Mouse (Mus musculus): ENCODE data around the gene Lipe. TPM values are rescaled to one million over a fixed set of nuclear protein-coding genes. Genes with fewer than 3 reads are reported as not detected.

Lipe gene
- total RNA-seq (2014; rRNA removed): 9.6 and 18.7 TPM in 2 replicates
- 7.8 and 9.1 TPM in 2 replicates for polyA plus RNA-seq (2015; fragmentation: Nextera tagmentation; extraction: Ambion mirVana)

GRCm38 (mm10) chr7:25398610-25399009 is at the start of gene Lipe:
TSS of gene Lipe (minus strand) at chr7:25398710.
- DNase-seq (ENCODE audit: low spot score): no peak
- 97% methylated on average over 1 of the region's 1 CpGs for WGBS
- no peak for ATAC-seq
- TF ChIP-seq CTCF (IDR thresholded peaks at IDR 0.05; ENCODE audit: low read depth): no peak
- Histone ChIP-seq H3K9ac (replicated peaks; ENCODE audit: low read length) (no peak within 1 kb of the TSS), H3K4me1 (ENCODE audit: insufficient read depth, low read length) (peaks cover 20% of the 10 kb centered on the region), H3K4me2 (ENCODE audit: low read depth, low read length) (no peak within 1 kb of the TSS), H3K27me3 (ENCODE audit: insufficient read depth, low read length) (no peaks in the 10 kb centered on the region), H3K4me3 (ENCODE audit: low read length) (no peak within 1 kb of the TSS), H3K9me3 (ENCODE audit: low read length) (no peaks in the 10 kb centered on the region), H3K27ac (no peak within 1 kb of the TSS), H3K36me3 (ENCODE audit: insufficient read depth, low read length) (no peaks in the 10 kb centered on the region)

DNA sequence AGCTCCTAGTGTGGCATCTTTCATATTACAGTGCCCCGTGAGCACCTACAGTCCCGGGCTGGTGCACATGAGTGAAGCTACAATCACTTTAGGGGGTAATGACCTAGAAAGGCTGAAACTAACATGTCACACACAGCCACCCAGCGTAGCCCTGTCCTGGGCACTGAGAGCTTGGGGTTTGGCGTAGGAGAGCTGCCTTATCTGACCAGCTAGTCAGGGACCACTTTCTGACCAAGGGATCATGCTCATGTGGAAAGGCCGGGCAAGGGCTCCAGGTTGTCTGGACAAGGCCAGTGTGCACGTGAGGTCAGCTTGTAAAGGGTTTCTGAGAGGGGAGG is 42.3 kb upstream of the Lipe start:
- no peak overlapping the region for H3K4me2 ChIP-seq (ENCODE audit: low read depth, low read length)
- H3K36me3 ChIP-seq (ENCODE audit: insufficient read depth, low read length): no peaks in the 10 kb centered on the region
- no peak overlapping the region for H3K4me3 ChIP-seq (ENCODE audit: low read length)
- ATAC-seq (no peak), DNase-seq (ENCODE audit: low spot score) (no peak)
- H3K27me3 ChIP-seq (ENCODE audit: insufficient read depth, low read length): no peaks in the 10 kb centered on the region
- no peaks in the 10 kb centered on the region for H3K4me1 ChIP-seq (ENCODE audit: insufficient read depth, low read length)
- no peak overlapping the region for H3K27ac ChIP-seq
- no peak for TF ChIP-seq CTCF (IDR thresholded peaks at IDR 0.05; ENCODE audit: low read depth)
- H3K9me3 ChIP-seq (ENCODE audit: low read length): no peaks in the 10 kb centered on the region
- H3K9ac ChIP-seq (replicated peaks; ENCODE audit: low read length): no peak overlapping the region
- 89% methylated on average over 6 of the region's 6 CpGs for WGBS

DNA sequence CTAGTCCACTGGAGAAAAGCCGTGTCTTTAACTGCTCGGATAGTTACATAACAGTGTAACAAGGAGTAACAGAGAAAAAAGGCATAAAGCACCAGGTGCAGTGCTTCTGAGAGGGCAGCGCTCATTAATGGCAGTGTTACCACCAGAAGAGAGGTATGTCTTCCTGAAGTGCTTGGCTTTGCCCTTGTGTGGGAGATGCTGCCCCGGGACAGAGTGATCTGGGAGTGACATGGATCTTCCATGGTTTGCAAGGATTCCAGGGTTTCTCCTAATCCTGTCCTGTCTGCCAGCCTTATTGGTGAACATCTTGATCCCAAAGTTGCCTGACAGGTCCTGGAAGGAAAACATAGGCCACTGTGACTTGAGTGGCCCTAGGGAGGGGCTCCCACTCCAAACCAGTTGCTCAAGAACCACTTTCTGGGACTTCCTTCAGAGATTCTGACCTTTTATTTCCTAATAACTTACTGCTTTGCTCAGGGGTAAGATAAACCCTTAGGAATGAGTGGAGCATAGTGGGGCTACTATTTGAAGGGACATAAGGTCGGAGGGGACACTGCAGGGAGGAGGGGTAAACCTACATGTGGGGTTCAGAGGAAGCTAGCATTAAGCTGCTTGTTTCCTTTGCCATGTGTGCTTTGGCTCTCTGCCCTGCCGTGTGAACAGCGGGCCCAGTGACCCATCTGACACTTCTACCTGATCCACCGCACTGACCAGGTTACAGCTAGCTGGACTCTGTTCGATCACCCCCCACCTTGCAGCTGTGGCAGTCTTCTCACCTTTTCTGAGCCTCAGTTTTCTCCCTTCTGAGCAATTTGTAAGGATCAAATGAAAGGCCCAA is 41.7 kb upstream of the Lipe start:
- Histone ChIP-seq H3K4me2 (ENCODE audit: low read depth, low read length) (no peak overlapping the region), H3K4me1 (ENCODE audit: insufficient read depth, low read length) (no peaks in the 10 kb centered on the region), H3K9me3 (ENCODE audit: low read length) (no peaks in the 10 kb centered on the region), H3K27me3 (ENCODE audit: insufficient read depth, low read length) (no peaks in the 10 kb centered on the region), H3K4me3 (ENCODE audit: low read length) (no peak overlapping the region), H3K27ac (no peak overlapping the region), H3K9ac (replicated peaks; ENCODE audit: low read length) (no peak overlapping the region), H3K36me3 (ENCODE audit: insufficient read depth, low read length) (no peaks in the 10 kb centered on the region)
- ATAC-seq: no peak
- DNase-seq (ENCODE audit: low spot score): no peak
- TF ChIP-seq CTCF (IDR thresholded peaks at IDR 0.05; ENCODE audit: low read depth): no peak
- WGBS: 86% methylated on average over 9 of the region's 9 CpGs

DNA sequence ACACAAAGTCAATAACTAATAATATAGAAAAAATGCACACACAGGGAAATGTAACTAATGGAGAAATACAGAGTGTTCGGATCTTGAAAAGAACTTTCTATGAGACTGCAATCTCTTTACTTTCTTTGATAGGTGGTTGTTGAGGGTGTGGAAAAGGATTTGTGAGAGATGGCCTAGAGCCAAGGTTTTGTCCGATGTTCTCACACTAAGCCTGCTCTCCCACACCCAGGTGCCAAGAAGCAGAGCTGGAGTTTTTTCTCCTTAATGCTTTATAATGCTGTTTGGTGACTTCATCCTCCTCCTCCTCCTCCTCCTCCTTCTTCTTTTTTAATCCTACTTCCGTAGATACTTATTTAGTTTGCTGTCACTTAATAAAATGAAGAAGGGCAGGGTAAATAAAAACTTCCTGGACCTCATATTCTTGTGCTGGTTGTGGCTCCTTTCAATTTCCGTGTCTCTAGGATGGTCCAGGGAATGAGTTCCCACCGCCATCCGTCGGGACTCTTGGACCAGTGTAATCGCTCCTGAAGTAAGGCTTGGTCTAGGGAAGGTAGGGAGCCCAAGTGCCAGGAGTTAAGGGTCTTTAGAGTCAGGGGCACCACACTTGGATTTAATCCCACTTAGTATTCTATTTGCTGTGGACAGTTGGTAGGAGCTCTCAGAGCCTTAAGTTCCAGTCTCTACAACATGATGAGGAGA is 40.8 kb upstream of the Lipe start:
- ATAC-seq: no peak
- H3K36me3 ChIP-seq (ENCODE audit: insufficient read depth, low read length): no peaks in the 10 kb centered on the region
- 80% methylated on average over 8 of the region's 8 CpGs for WGBS

GRCm38 (mm10) chr7:25436704-25437103 is 38.2 kb upstream of the Lipe start:
- Histone ChIP-seq H3K4me3 (ENCODE audit: low read length) (no peak overlapping the region), H3K4me2 (ENCODE audit: low read depth, low read length) (no peak overlapping the region), H3K9ac (replicated peaks; ENCODE audit: low read length) (no peak overlapping the region), H3K9me3 (ENCODE audit: low read length) (no peaks in the 10 kb centered on the region), H3K27ac (no peak overlapping the region), H3K27me3 (ENCODE audit: insufficient read depth, low read length) (no peaks in the 10 kb centered on the region), H3K36me3 (ENCODE audit: insufficient read depth, low read length) (no peaks in the 10 kb centered on the region), H3K4me1 (ENCODE audit: insufficient read depth, low read length) (peaks cover 6% of the 10 kb centered on the region; the same call in 1 of the 2 replicates)
- DNase-seq (ENCODE audit: low spot score) (no peak), ATAC-seq (no peak)
- WGBS: 91% methylated on average over 2 of the region's 2 CpGs
- TF ChIP-seq CTCF (IDR thresholded peaks at IDR 0.05; ENCODE audit: low read depth): no peak

More for the DNA sequence above, 40.8 kb upstream of the Lipe start:
- Histone ChIP-seq H3K4me3 (ENCODE audit: low read length) (no peak overlapping the region), H3K27me3 (ENCODE audit: insufficient read depth, low read length) (no peaks in the 10 kb centered on the region), H3K4me1 (ENCODE audit: insufficient read depth, low read length) (peaks cover 4% of the 10 kb centered on the region; the same call in 1 of the 2 replicates), H3K9me3 (ENCODE audit: low read length) (no peaks in the 10 kb centered on the region), H3K4me2 (ENCODE audit: low read depth, low read length) (no peak overlapping the region), H3K27ac (no peak overlapping the region), H3K9ac (replicated peaks; ENCODE audit: low read length) (no peak overlapping the region)
- DNase-seq (ENCODE audit: low spot score): no peak
- no peak for TF ChIP-seq CTCF (IDR thresholded peaks at IDR 0.05; ENCODE audit: low read depth)

- H3K4me3 ChIP-seq (ENCODE audit: low read length): no peak overlapping the region
- no peaks in the 10 kb centered on the region for H3K27me3 ChIP-seq (ENCODE audit: insufficient read depth, low read length)
- peaks cover 6% of the 10 kb centered on the region; the same call in 1 of the 2 replicates for H3K4me1 ChIP-seq (ENCODE audit: insufficient read depth, low read length)
- H3K9ac ChIP-seq (replicated peaks; ENCODE audit: low read length): no peak overlapping the region
- DNase-seq (ENCODE audit: low spot score) (no peak), ATAC-seq (no peak)
- H3K9me3 ChIP-seq (ENCODE audit: low read length): no peaks in the 10 kb centered on the region
- no peaks in the 10 kb centered on the region for H3K36me3 ChIP-seq (ENCODE audit: insufficient read depth, low read length)
- H3K27ac ChIP-seq: no peak overlapping the region
- 85% methylated on average over 6 of the region's 6 CpGs for WGBS
- TF ChIP-seq CTCF (IDR thresholded peaks at IDR 0.05; ENCODE audit: low read depth): no peak
- no peak overlapping the region for H3K4me2 ChIP-seq (ENCODE audit: low read depth, low read length)
These were observed 37.7 kb upstream of the Lipe start for GRCm38 (mm10) chr7:25436226-25436625.

DNA sequence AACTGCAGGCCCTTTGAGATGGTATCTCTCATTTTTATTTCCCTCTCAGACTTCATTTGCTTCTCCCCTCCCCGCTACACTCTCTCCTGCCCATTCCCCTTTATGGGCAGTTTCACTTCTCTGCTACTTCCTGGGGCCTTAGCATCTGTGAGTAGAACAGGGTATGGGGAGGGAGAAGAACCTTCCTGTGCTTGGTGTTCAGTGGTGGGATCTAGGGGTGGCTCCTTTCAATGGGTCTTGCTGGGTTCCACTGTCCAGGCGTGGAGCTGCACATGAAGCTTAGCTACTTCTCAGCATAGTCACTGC is 37.0 kb upstream of the Lipe start:
- Histone ChIP-seq H3K27me3 (ENCODE audit: insufficient read depth, low read length) (no peaks in the 10 kb centered on the region), H3K4me1 (ENCODE audit: insufficient read depth, low read length) (peaks cover 6% of the 10 kb centered on the region; the same call in 1 of the 2 replicates), H3K4me2 (ENCODE audit: low read depth, low read length) (no peak overlapping the region), H3K4me3 (ENCODE audit: low read length) (no peak overlapping the region), H3K9me3 (ENCODE audit: low read length) (no peaks in the 10 kb centered on the region), H3K9ac (replicated peaks; ENCODE audit: low read length) (no peak overlapping the region), H3K36me3 (ENCODE audit: insufficient read depth, low read length) (no peaks in the 10 kb centered on the region), H3K27ac (no peak overlapping the region)
- TF ChIP-seq CTCF (IDR thresholded peaks at IDR 0.05; ENCODE audit: low read depth): no peak
- DNase-seq (ENCODE audit: low spot score) (no peak), ATAC-seq (no peak)
- 84% methylated on average over 2 of the region's 2 CpGs for WGBS
